Mouse (Mus musculus) regulatory T cell (primary cell): ENCODE results near the gene Pdzk1.

ENCODE experiments used
- in situ Hi-C: fragments of 300-600 bp; cut with MboI, MseI; formaldehyde crosslinking; loops from one replicate; pipeline ENCODE4 v1.15.1; 2025; ENCODE audit warnings: high pct_unique_total_duplicates

Gene Pdzk1

DNA sequence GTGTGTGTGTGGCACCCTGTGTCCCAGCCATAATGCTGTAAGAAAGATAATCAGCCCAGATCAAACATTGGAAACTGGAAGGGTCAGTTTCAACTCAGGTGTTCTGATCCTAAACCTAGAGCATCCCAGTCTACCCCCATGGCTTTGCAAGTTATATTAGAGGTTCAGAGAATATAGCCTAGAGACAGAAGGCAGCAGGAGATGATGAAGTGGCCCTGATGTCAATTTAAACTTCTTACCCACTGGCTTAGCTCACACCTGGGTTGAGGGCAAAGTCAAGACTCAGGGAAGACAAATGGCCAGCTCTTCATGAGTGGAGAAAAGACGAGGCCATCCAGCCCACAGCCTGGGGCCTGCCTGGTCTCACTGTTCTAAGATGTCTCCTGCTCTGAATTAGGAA lies at the start of gene Pdzk1, which contains the start of gene Cd160:
Gene Pdzk1, plus strand, starts transcription at position 301 of the 400 bp plus-strand sequence.
Gene Cd160, minus strand, starts transcription at position 368 of the 400 bp plus-strand sequence.
- in situ Hi-C loops, result no loop called here

DNA sequence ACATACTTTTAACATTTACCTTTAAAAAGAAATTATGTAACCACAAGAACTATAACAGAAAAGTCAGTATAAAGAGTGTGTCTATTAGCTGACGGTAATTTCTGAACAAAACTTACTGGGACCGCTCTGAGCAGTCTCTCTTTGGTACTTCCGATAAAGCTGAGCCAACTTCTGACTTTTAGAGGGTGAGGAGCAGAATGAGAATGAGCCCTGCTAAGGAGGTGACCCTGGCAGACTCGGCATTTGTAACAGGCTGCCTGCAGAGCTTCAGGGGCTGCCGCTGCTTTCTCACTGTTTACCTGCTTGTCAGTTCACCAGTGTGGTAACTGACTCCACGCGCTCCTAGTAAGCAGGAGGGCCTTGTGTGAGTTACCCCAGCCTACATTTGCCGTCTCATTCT lies 46.8 kb upstream of the Pdzk1 start:
- in situ Hi-C loops, result no loop called here

DNA sequence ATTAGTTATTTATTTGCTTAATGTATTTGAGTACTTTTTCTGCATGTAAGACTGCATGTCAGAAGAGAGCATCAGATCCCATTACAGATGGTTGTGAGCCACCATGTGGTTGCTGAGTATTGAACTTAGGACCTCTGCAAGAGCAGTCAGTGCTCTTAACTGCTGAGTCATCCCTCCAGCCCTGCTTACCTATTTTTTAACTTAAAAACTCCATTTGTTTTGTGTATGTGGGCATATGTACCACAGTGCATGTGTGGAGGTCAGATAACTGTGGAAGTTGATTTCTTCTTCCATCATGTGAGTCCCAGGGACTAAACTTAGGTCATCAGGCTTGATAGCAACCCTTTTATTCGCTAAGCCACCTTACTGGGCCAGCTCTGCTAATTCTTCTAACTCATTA lies 41.3 kb upstream of the Pdzk1 start:
- in situ Hi-C loops, result no loop called here

GRCm38 (mm10) chr3:96788506-96788905 lies 40.6 kb upstream of the Pdzk1 start:
- in situ Hi-C loops, result no loop called here

DNA sequence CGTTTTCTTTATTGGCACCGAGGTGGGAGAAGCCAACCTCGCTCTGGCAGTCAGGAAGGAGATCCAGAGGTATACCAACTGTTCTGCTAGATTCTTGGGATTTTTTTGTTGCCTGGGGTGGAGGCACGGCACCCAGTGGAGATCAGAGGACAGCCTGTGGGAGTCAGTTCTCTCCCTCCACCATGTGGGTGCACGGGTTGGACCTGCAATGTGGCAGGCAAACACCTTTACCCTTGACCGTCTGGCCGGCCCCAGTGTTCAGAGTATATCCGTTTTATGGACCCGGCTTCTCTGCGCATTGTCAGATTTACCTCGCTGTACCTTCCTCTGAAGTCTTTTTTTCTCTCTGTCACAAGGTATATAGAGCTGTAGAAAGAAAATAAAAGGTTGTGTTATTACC lies 28.8 kb upstream of the Pdzk1 start:
- in situ Hi-C loops, result no loop called here

DNA sequence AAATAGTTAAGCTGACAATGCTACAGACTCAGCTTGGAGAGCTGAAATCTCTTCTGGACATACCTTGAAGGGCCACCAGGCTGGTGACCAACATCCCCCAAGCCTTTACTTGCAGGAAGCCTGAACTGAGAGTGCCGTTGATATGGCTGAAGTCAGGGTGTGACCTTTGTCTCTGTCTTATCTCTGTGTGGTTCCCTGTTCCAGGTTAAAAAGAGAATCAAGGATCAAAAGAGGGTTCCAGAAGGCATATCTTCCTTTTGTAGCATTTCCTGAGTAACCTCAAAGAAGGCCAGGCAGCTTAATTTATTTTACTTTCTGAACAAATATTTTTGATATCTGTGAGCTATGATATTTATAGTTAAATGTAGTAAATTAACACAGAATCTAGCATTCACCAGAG lies 26.9 kb upstream of the Pdzk1 start:
- in situ Hi-C loops, result no loop called here

DNA sequence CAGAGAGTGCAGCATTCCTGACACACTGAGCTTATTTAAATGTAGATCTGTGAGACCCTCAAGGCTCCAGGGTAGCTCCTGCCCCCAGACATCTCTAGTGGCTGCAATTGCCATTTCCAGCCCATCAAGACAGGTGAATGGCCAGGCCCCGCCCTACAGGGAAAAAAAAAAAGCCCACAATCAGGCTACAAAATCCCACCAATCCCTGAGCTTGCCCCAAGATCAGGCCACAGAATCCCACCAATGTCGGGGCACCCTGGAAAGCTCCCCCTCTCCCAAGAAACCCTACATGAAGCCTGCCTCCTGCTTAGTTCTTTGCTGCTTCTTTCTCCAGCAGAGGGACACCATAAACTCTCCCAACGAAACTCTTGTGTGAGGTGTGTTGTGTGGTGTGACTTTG lies 20.9 kb upstream of the Pdzk1 start:
- in situ Hi-C loops, result loop anchor here (5.0 kb wide), 1 partner anchor 94 kb away; the partner anchor contains the start of gene Gja5

GRCm38 (mm10) chr3:96808651-96809050 lies 20.4 kb upstream of the Pdzk1 start:
- in situ Hi-C loops, result loop anchor here (5.0 kb wide), 1 partner anchor 94 kb away; the partner anchor contains the start of gene Gja5

DNA sequence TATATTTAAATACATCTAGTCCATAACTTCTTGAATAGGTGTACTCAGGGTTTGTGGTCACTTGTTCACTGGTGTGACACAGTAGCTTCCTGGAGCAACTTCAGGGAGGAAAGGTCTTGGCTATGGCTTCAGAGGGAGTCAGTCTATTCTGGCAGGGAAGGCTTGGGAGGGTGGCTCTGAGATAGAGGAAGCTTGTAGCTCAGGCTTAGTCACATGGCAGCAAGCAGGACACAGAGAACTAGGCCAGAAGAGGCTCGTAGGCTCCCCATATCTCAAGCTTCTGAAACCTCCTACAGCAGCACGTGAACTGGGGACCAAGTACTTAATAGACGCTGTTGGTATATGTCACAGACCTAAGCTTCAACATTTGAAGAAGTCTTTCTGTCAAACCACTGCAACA lies 17.9 kb upstream of the Pdzk1 start:
- in situ Hi-C loops, result no loop called here

GRCm38 (mm10) chr3:96812395-96813091 lies 16.5 kb upstream of the Pdzk1 start:
- in situ Hi-C loops, result no loop called here

DNA sequence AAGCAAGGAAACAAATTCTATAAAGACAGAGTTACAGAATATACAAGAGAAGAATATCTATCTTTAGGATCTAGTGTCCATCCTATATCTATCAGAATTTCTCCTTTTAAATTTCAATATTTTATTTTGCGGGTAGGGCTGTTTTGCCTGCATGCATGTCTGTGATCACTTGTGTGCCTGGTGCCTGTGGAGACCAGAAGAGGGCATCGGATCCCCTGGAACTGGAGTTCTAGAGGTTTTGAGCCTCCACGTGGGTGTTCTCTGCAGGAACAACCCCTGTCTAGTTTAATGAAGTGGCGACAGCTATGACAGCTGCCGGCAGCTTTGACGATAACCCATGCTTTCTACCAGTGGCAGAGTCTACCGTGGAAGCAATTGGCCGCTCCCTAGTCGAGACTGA lies 16.0 kb upstream of the Pdzk1 start:
- in situ Hi-C loops, result no loop called here

DNA sequence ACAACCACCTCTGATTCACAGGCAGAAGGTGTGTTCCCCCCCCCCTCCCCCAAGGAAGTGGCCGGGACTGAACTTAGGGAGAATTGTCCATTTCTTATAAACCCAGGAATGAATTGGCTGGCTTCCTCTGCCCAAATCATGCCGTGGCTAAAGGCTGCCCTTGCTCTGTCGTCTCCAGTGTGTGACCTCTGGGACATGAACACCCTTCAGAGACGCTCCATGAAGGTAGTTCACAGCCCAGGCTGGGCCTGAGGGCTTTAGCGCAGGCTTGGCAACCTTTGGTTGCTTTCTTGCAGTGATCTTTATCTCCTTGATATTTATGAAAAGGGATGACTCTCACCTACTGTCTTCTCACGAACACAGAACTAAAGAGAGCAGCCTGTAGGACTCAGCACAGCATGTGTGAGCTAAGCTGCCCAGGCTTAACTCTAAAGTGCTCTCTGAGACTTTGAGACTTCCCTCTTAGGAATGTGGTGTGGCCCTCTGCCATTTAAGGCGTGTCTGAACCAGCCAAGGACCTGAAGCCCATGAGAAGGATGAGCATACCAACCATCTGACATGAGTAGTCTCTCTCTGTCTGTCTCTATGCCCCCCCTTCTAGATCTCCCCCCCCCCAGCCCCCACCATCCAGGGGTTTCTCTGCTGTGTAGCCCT lies 15.4 kb upstream of the Pdzk1 start:
- in situ Hi-C loops, result no loop called here

- in situ Hi-C loops, result no loop called here
Measured at GRCm38 (mm10) chr3:96814342-96814741, 14.7 kb upstream of the Pdzk1 start.

DNA sequence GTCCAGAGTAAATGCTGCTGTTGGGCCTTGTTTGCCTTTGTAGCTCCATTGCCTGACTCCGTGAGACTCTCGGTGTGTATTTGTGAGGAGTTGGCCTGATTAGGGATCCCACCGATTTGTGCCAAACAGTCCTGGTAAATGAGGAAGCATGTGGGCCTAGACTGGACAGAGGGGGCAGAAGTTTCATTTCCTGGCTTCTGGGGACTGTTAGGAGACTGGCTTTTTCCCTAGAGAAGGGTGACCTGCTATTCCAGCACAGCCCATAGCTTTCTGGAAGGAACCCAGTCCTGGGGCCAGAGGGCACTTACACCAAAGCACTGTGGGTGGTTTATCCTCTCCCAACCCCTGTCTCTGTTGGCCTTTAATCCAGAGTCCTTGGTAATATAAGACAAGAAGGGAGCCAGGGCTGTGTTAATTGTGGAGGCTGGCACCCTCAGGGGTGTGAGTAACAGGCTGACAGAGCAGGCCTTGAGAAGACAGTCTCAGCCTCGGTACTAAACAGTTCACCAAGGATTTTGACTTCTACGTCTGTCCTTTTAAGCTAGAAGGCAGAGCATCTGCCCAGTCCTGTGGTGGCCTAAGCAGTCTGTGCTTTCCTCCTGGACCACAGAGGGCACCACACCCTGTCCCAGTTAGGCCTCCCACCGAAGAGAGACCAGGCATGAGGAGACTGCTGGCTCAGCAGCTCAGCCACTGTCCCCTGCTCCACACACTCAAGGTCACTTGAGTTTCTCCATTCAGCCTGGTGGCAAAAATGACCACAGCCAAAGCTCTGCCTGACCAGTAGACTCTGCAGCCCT lies 8.8 kb upstream of the Pdzk1 start:
- in situ Hi-C loops, result no loop called here

DNA sequence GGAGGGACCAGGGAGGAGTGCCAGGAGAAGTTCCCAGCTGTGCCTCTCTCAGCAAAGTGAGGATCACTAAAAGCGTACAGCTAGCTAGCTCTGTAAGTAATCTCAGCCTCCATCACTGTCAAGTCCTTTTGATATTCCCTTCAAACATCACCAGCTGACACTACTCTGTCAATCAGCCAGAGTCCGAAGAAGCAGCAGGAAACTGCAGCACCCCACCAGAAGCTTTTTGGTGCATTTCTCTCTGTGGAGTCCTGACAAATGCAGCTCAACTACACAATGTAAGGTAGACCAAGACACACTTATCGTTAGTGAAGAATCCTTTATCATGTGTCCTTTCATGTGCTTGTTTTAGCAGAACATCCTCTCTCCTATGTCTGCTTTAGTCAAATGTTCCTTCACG lies 7.5 kb upstream of the Pdzk1 start:
- in situ Hi-C loops, result no loop called here

DNA sequence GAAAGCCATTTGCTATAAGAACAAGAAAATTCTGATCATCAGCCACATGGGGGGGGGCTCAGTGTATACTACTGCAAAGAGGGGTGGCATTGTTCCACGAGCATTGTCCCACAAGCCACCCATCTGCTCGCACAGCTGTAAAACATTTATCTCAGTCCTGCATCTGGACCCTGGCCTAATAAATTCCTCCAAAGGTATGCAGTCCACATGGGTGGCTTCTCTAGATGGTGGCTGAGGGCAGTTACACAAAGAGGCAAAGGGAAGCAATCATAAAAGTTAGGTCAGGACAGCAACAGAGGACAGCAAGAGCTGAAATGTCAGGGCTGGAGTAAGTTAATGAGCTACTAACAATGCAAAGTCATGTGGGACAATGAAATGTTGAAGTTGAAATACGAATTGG lies 5.4 kb upstream of the Pdzk1 start:
- in situ Hi-C loops, result no loop called here

DNA sequence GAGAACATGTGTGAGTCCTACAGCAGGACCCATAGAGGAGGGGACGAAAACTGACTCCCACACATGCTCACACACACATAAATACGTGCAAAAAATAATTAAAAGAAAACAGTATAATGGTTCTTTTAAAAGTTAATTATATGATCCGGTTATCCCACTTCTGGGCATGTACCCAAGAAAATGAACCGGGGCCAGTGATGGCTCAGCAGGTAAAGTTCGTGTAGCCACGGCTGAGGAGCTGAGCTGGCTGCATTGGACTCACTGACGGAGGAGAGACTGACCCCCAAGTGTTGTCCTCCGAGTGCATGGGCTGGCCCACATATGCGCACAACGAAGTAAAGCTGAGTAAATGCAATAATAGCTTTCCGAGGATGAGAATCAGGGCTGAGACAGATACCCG lies 4.5 kb upstream of the Pdzk1 start:
- in situ Hi-C loops, result no loop called here

DNA sequence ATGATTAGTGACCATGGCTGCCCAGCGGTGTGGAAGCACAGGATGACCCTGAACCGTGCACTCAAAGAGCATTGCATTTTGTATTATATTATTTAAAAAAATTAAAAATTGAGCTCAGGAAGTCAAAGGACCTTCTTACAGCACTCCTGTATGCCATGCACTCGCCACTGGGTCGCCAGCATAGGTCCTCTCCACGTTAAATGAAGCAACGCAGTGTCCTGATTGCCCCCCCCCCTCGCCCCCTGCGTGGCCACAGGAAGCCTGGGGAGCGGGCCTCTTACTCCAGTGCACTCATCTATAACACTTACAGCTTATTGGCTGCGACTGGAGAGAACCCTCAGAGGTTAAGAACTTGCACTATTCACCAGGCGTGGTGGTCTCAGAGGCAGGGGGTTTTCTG lies 3.8 kb upstream of the Pdzk1 start:
- in situ Hi-C loops, result no loop called here

DNA sequence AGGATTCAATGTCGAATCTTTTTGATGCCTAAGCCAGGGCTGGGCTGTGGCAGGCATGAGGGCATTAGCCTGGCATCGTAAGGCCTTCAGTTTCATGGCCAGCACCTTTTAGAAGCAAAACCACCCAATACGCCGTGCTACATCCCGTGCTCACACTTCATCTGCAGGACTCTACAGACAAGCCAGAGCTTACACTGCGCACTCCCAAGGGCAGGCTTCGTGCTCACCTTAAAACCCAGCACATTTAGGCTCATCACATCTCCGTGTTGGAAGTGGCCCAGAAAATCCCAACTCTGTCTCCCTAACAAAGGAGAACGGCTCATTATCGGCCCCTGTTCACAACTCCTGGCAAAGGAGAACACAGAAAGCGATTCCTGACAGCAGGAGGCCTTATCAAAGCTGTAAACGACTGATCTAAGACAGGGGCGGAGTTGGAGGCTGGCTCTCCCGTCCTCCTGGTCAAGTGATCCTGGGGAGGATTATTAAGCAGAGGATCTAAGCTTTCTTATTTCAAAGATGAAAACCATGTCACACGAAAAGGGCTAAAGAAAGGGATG lies 698 bp upstream of the Pdzk1 start:
- in situ Hi-C loops, result no loop called here

DNA sequence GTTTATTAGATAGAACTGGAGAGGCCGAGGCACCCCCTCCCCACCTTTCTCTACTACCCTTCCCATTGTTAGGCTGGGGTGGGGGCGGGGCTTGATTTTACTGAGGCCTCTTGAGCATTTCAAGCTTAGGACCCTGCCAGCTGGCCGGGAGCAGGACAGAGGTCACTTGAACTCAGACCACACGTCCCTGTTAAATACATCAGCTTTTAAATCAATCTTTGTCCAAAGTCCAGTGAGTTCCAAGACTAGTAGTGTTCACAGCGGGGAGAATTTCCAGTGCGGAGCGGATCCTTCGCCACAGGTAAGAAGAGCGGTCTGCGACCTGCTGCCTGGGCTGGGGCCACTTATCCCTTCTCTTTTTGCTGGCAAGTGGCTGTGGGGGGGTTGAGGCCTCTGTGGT lies 772 bp downstream of the Pdzk1 start:
- in situ Hi-C loops, result no loop called here

- in situ Hi-C loops, result no loop called here
Measured at GRCm38 (mm10) chr3:96832930-96833329, 3.8 kb downstream of the Pdzk1 start.
